Mouse (Mus musculus) kidney, adult 2 months (tissue): ENCODE data around the gene Dnajc28. TPM values are rescaled to one million over a fixed set of nuclear protein-coding genes. Genes with fewer than 3 reads are reported as not detected.

ENCODE experiments used
- DNase-seq: peaks from one replicate; pipeline ENCODE4 v3.0.0; 2021
- H3K27ac ChIP-seq: fragments of 200-500 bp; 2 replicates; pipeline ENCODE4 v1.5.1; 2012; ENCODE audit warnings: low read depth, low read length, control low read depth, inconsistent platforms; ENCODE audit not compliant: insufficient read depth
- H3K27me3 ChIP-seq: fragments of 200-500 bp; replicated peaks from 2 replicates; pipeline ENCODE4 v1.6.1; 2012; ENCODE audit warnings: mild to moderate bottlenecking, moderate library complexity, low read length, inconsistent platforms; ENCODE audit not compliant: control insufficient read depth, insufficient read depth
- H3K36me3 ChIP-seq: fragments of 200-500 bp; 2 replicates; pipeline ENCODE4 v1.6.1; 2012; ENCODE audit warnings: mild to moderate bottlenecking, moderate library complexity, low read length, inconsistent platforms; ENCODE audit not compliant: control insufficient read depth, insufficient read depth
- H3K4me1 ChIP-seq: fragments of 200-500 bp; 2 replicates; pipeline ENCODE4 v1.6.1; 2011; ENCODE audit warnings: low read length; ENCODE audit not compliant: control insufficient read depth, insufficient read depth
- H3K4me3 ChIP-seq: fragments of 200-500 bp; 2 replicates; pipeline ENCODE4 v1.5.1; 2011; ENCODE audit warnings: mild to moderate bottlenecking, low read depth, low read length, control low read depth; ENCODE audit not compliant: insufficient read depth
- CTCF ChIP-seq: fragments of 200-500 bp; conservative IDR thresholded peaks from 2 replicates; pipeline ENCODE4 v1.5.1; 2011; ENCODE audit warnings: low read depth, mild to moderate bottlenecking, control low read depth, low read length, moderate library complexity, mixed read lengths; ENCODE audit not compliant: insufficient read depth, insufficient read length
- POLR2A ChIP-seq: fragments of 200-500 bp; IDR thresholded peaks from one replicate; pipeline ENCODE4 v1.6.1; 2011; ENCODE audit warnings: low read depth, low read length, control low read depth
- WGBS: fragments of 180-500 bp; shearing (Covaris S2); methylation state at CpG from one replicate; pipeline ENCODE4 v1.1.7; 2018; 5-methylcytosine and 5-hydroxymethylcytosine counted together
- polyA plus RNA-seq: library from polyadenylated mRNA; depleted of rRNA; stranded (reverse); fragments of >200 nt; gene quantifications from 2 replicates; pipeline ENCODE4 v1.2.3, GENCODE M21; 2012

The Dnajc28 gene
- polyA plus RNA-seq, 1 experiment = 5.9 TPM

GRCm38 (mm10) chr16:91620991-91621390, 2.2 kb upstream of the Dnajc28 start:
- WGBS = 85% methylated on average over 11 of the region's 11 CpGs
- Histone ChIP-seq H3K4me3 (no peak overlapping the region), H3K27ac (no peak overlapping the region), H3K4me1 (no peaks in the 10 kb centered on the region), H3K36me3 (peaks cover 2% of the 10 kb centered on the region; the same call in 1 of the 2 replicates), H3K27me3 (no peaks in the 10 kb centered on the region)
- TF ChIP-seq CTCF (no peak), POLR2A (no peak)
- DNase-seq = no peak

- Histone ChIP-seq H3K4me3 (no peak overlapping the region), H3K4me1 (no peaks in the 10 kb centered on the region), H3K27me3 (no peaks in the 10 kb centered on the region), H3K27ac (no peak overlapping the region), H3K36me3 (peaks cover 2% of the 10 kb centered on the region; the same call in 1 of the 2 replicates)
- TF ChIP-seq POLR2A (no peak), CTCF (no peak)
- WGBS = 85% methylated on average over 5 of the region's 5 CpGs
- no peak for DNase-seq
These were observed 1.4 kb upstream of the Dnajc28 start for GRCm38 (mm10) chr16:91620185-91620584.

- Histone ChIP-seq H3K27ac (no peak overlapping the region), H3K4me3 (no peak overlapping the region), H3K27me3 (no peaks in the 10 kb centered on the region), H3K4me1 (no peaks in the 10 kb centered on the region), H3K36me3 (no peaks in the 10 kb centered on the region)
- no peak for DNase-seq
- no peak for TF ChIP-seq POLR2A
- 80% methylated on average over 6 of the region's 6 CpGs for WGBS
These were observed 4.3 kb downstream of the Dnajc28 start for GRCm38 (mm10) chr16:91614552-91614951.

- DNase-seq = no peak
- no peak overlapping the region for H3K4me3 ChIP-seq
- no peaks in the 10 kb centered on the region for H3K27me3 ChIP-seq
- WGBS = 70% methylated on average over 5 of the region's 5 CpGs
- no peak for TF ChIP-seq CTCF
- no peak for TF ChIP-seq POLR2A
- no peaks in the 10 kb centered on the region for H3K36me3 ChIP-seq
- H3K4me1 ChIP-seq = no peaks in the 10 kb centered on the region
- no peak overlapping the region for H3K27ac ChIP-seq
These were observed 6.3 kb downstream of the Dnajc28 start for GRCm38 (mm10) chr16:91612525-91612924.

DNA sequence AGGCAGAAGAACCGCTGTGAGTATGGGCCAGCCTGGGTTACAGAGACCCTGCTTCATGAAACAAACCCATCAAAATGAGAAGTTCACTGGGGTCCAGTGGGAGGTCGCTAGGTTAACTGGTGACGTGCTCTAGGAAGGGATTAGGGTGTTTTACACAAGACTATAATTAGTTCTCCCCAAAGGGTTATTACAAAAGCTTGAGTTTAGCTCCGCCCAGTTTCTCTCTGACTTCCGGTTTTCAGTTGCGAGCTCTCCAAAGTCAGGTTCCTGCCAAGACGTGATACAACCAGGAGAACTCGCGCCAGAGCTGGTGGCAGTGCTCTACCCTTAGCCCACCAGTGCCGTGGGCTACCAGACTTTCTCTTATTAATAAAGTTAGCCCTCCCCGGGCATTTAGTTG, 7.6 kb downstream of the Dnajc28 start:
- no peaks in the 10 kb centered on the region for H3K36me3 ChIP-seq
- no peak for TF ChIP-seq CTCF
- TF ChIP-seq POLR2A = no peak
- no peak overlapping the region for H3K4me3 ChIP-seq
- H3K27ac ChIP-seq = no peak overlapping the region
- WGBS = 72% methylated on average over 11 of the region's 11 CpGs
- no peak for DNase-seq
- no peaks in the 10 kb centered on the region for H3K27me3 ChIP-seq
- no peaks in the 10 kb centered on the region for H3K4me1 ChIP-seq

DNA sequence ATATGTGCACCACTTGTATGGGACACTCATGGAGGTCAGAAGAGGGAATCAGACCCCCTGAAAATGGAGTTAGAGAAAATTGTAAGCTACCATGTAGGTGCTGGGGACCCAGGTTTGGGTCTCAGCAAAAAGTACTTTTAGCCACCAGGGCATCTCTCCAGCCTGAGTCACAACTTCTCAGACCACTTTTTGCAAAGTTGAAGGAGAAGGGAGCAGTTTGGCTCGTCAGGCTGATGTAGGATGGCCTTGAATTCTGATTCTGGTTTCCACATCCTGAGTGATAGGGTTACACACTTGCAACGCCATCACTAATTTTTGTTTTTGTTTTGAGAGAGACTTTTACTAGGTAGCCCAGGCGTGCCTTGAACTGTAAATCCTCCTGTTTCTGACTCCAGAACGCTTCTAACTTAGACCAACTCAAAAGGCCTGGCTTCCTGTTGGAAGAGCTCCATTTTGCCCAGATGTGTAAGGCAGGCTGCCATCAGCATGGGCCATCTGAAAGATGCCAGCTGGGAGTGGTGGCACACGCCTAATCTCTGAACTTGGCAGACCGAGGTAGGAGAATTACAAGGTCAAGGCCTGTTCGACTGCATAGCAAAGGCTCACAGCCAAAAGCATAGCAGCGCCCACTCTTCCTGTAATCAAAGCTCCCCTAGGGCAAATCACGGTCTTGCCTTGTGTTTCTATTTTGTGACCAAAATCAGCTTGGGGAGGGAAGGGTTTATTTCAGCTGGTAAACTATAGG, 9.2 kb downstream of the Dnajc28 start:
- TF ChIP-seq POLR2A (no peak), CTCF (no peak)
- peak; percentile 71 for DNase-seq
- Histone ChIP-seq H3K36me3 (no peaks in the 10 kb centered on the region), H3K27me3 (no peaks in the 10 kb centered on the region), H3K4me3 (no peak overlapping the region), H3K27ac (no peak overlapping the region), H3K4me1 (no peaks in the 10 kb centered on the region; the same call in 1 of the 2 replicates)
- WGBS = 50% methylated on average over 9 of the region's 9 CpGs

DNA sequence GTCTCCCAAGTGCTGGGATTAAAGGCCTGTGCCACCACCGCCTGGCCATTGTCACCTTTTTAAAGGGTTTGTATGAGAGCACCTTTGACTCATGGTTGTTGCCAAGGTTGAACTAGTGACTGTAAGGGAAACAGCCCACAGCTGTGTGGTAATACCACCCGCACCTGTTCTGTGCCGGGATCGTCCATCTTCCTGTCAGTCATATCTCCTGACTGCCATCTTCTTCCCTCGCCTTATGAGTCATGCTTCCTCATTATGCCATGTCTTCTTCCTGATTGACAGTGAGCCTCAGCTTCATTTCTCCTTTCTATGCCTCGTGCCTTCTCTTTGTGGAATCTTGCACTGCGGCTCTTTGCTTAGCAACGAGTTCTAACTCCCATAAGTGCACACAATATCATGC, 11.9 kb downstream of the Dnajc28 start:
- no peaks in the 10 kb centered on the region; the same call in 1 of the 2 replicates for H3K4me1 ChIP-seq
- H3K4me3 ChIP-seq = no peak overlapping the region
- TF ChIP-seq POLR2A (no peak), CTCF (no peak)
- H3K36me3 ChIP-seq = no peaks in the 10 kb centered on the region
- no peaks in the 10 kb centered on the region for H3K27me3 ChIP-seq
- H3K27ac ChIP-seq = no peak overlapping the region
- no peak for DNase-seq
- WGBS = 92% methylated on average over 8 of the region's 8 CpGs
